Mouse (Mus musculus): ENCODE data around the gene Adgrl3. TPM values are rescaled to one million over a fixed set of nuclear protein-coding genes. Genes with fewer than 3 reads are reported as not detected.

The Adgrl3 gene
- total RNA-seq, 2 experiments from 2014 or later, result not detected

- ATAC-seq (replicated peaks; ENCODE audit: low FRiP score, low TSS enrichment, poor library complexity, severe bottlenecking), result no peak
These were observed 327.6 kb downstream of the Adgrl3 start for GRCm38 (mm10) chr5:81347571-81347970.

GRCm38 (mm10) chr5:81359560-81359959 is 339.6 kb downstream of the Adgrl3 start:
- no peak for ATAC-seq (replicated peaks; ENCODE audit: low FRiP score, low TSS enrichment, poor library complexity, severe bottlenecking)

GRCm38 (mm10) chr5:81364198-81364643 is 344.3 kb downstream of the Adgrl3 start:
- ATAC-seq (replicated peaks; ENCODE audit: low FRiP score, low TSS enrichment, poor library complexity, severe bottlenecking), result no peak

GRCm38 (mm10) chr5:81365250-81365649 is 345.3 kb downstream of the Adgrl3 start:
- ATAC-seq (replicated peaks; ENCODE audit: low FRiP score, low TSS enrichment, poor library complexity, severe bottlenecking), result no peak

- no peak for ATAC-seq (replicated peaks; ENCODE audit: low FRiP score, low TSS enrichment, poor library complexity, severe bottlenecking)
These were observed 350.4 kb downstream of the Adgrl3 start for GRCm38 (mm10) chr5:81370126-81370850.

GRCm38 (mm10) chr5:81375992-81376391 is 356.1 kb downstream of the Adgrl3 start:
- no peak for ATAC-seq (replicated peaks; ENCODE audit: low FRiP score, low TSS enrichment, poor library complexity, severe bottlenecking)

GRCm38 (mm10) chr5:81405582-81406143 is 385.7 kb downstream of the Adgrl3 start:
- no peak for ATAC-seq (replicated peaks; ENCODE audit: low FRiP score, low TSS enrichment, poor library complexity, severe bottlenecking)

- ATAC-seq (replicated peaks; ENCODE audit: low FRiP score, low TSS enrichment, poor library complexity, severe bottlenecking), result no peak
These were observed 397.4 kb downstream of the Adgrl3 start for GRCm38 (mm10) chr5:81417326-81417725.

GRCm38 (mm10) chr5:81427393-81427792 is 407.5 kb downstream of the Adgrl3 start:
- no peak for ATAC-seq (replicated peaks; ENCODE audit: low FRiP score, low TSS enrichment, poor library complexity, severe bottlenecking)

- ATAC-seq (replicated peaks; ENCODE audit: low FRiP score, low TSS enrichment, poor library complexity, severe bottlenecking), result no peak
These were observed 416.4 kb downstream of the Adgrl3 start for GRCm38 (mm10) chr5:81436375-81436774.

- ATAC-seq (replicated peaks; ENCODE audit: low FRiP score, low TSS enrichment, poor library complexity, severe bottlenecking), result no peak
These were observed 422.2 kb downstream of the Adgrl3 start for GRCm38 (mm10) chr5:81442150-81442549.

- no peak for ATAC-seq (replicated peaks; ENCODE audit: low FRiP score, low TSS enrichment, poor library complexity, severe bottlenecking)
These were observed 446.0 kb downstream of the Adgrl3 start for GRCm38 (mm10) chr5:81465971-81466370.

GRCm38 (mm10) chr5:81474681-81475080 is 454.7 kb downstream of the Adgrl3 start:
- no peak for ATAC-seq (replicated peaks; ENCODE audit: low FRiP score, low TSS enrichment, poor library complexity, severe bottlenecking)

GRCm38 (mm10) chr5:81475406-81475805 is 455.5 kb downstream of the Adgrl3 start:
- no peak for ATAC-seq (replicated peaks; ENCODE audit: low FRiP score, low TSS enrichment, poor library complexity, severe bottlenecking)

- no peak for ATAC-seq (replicated peaks; ENCODE audit: low FRiP score, low TSS enrichment, poor library complexity, severe bottlenecking)
These were observed 456.2 kb downstream of the Adgrl3 start for GRCm38 (mm10) chr5:81475971-81476606.

- ATAC-seq (replicated peaks; ENCODE audit: low FRiP score, low TSS enrichment, poor library complexity, severe bottlenecking), result no peak
These were observed 461.0 kb downstream of the Adgrl3 start for GRCm38 (mm10) chr5:81480911-81481310.

GRCm38 (mm10) chr5:81483890-81484289 is 464.0 kb downstream of the Adgrl3 start:
- ATAC-seq (replicated peaks; ENCODE audit: low FRiP score, low TSS enrichment, poor library complexity, severe bottlenecking), result no peak

GRCm38 (mm10) chr5:81501076-81501475 is 481.1 kb downstream of the Adgrl3 start:
- ATAC-seq (replicated peaks; ENCODE audit: low FRiP score, low TSS enrichment, poor library complexity, severe bottlenecking), result no peak

GRCm38 (mm10) chr5:81518720-81519496 is 499.0 kb downstream of the Adgrl3 start:
- no peak for ATAC-seq (replicated peaks; ENCODE audit: low FRiP score, low TSS enrichment, poor library complexity, severe bottlenecking)

Measured in megakaryocyte-erythroid progenitor cell, adult 5-6 weeks (primary cell).